Mouse (Mus musculus) stomach, postnatal 0 days (tissue): ENCODE data around the gene Il1rapl2.

ENCODE experiments used
- CTCF ChIP-seq: IDR thresholded peaks from 2 replicates; pipeline ENCODE4 v1.5.1; 2016; ENCODE audit warnings: antibody characterized with exemption, low read depth, mild to moderate bottlenecking, moderate library complexity
- EP300 ChIP-seq: optimal IDR thresholded peaks from 2 replicates; pipeline ENCODE3; 2016; ENCODE audit warnings: antibody characterized with exemption

- TF ChIP-seq CTCF (no peak), EP300 (no peak)
Measured at GRCm38 (mm10) chrX:137926835-137927234, 356.4 kb downstream of the Il1rapl2 start.
